Mouse (Mus musculus) spleen, adult 2 months (tissue): ENCODE data around the gene Col6a3.

ENCODE experiments used
- CTCF ChIP-seq: fragments of 200-500 bp; IDR thresholded peaks from 2 replicates; pipeline ENCODE4 v1.5.1; 2011; ENCODE audit warnings: mild to moderate bottlenecking, inconsistent platforms; ENCODE audit not compliant: insufficient read depth, insufficient read length, insufficient replicate concordance; ENCODE audit errors: extremely low read depth
- POLR2A ChIP-seq: fragments of 200-500 bp; IDR thresholded peaks from 2 replicates; pipeline ENCODE4 v1.6.1; 2011; ENCODE audit warnings: low read depth, low read length, inconsistent platforms

- TF ChIP-seq CTCF, result no peak
- TF ChIP-seq POLR2A, result no peak
Measured at GRCm38 (mm10) chr1:90800466-90800865, 43.3 kb downstream of the Col6a3 start.
